Mouse (Mus musculus) midbrain, embryonic 16.5 days (tissue): ENCODE results near the gene Rab11fip4. TPM values are rescaled to one million over a fixed set of nuclear protein-coding genes. Genes with fewer than 3 reads are reported as not detected.

Source experiments
- ATAC-seq: fragments of 200-750 bp; cut with Nextera tagmentation; 2 replicates; pipeline ENCODE4 v1.8.0; 2017; ENCODE audit warnings: moderate TSS enrichment
- H3K27ac ChIP-seq: fragments of 300-500 bp; sonication (generic); 2 replicates; pipeline ENCODE4 v1.5.1; 2014; ENCODE audit warnings: mild to moderate bottlenecking, low read length, mixed read lengths
- H3K27me3 ChIP-seq: fragments of 300-500 bp; sonication (generic); 2 replicates; pipeline ENCODE4 v1.6.1; 2014; ENCODE audit warnings: low read depth, low read length, mixed read lengths; ENCODE audit not compliant: control insufficient read depth, insufficient read depth
- H3K36me3 ChIP-seq: fragments of 300-500 bp; sonication (generic); 2 replicates; pipeline ENCODE4 v1.6.1; 2014; ENCODE audit warnings: mild to moderate bottlenecking, low read length, moderate library complexity, mixed read lengths; ENCODE audit not compliant: control insufficient read depth, insufficient read depth
- H3K4me1 ChIP-seq: fragments of 300-500 bp; sonication (generic); 2 replicates; pipeline ENCODE4 v1.6.1; 2014; ENCODE audit warnings: mild to moderate bottlenecking, low read length, mixed read lengths; ENCODE audit not compliant: control insufficient read depth, insufficient read depth
- H3K4me2 ChIP-seq: fragments of 300-500 bp; sonication (generic); 2 replicates; pipeline ENCODE4 v1.6.1; 2014; ENCODE audit warnings: mild to moderate bottlenecking, low read length, mixed read lengths
- H3K4me3 ChIP-seq: fragments of 300-500 bp; sonication (generic); 2 replicates; pipeline ENCODE4 v1.5.1; 2014; ENCODE audit warnings: low read depth, mild to moderate bottlenecking, low read length, moderate library complexity, mixed read lengths
- H3K9ac ChIP-seq: fragments of 300-500 bp; sonication (generic); 2 replicates; pipeline ENCODE4 v1.6.1; 2014; ENCODE audit warnings: low read depth, low read length, mixed read lengths
- H3K9me3 ChIP-seq: fragments of 300-500 bp; sonication (generic); replicated peaks from 2 replicates; pipeline ENCODE4 v1.6.1; 2014; ENCODE audit warnings: mild to moderate bottlenecking, low read length, mixed read lengths; ENCODE audit not compliant: control insufficient read depth, poor library complexity, severe bottlenecking
- WGBS: fragments of 180-500 bp; shearing (Covaris S2); extraction: QIAGEN DNeasy Blood & Tissue Kit; methylation state at CpG from one replicate; pipeline ENCODE4 v1.1.7; 2014; 5-methylcytosine and 5-hydroxymethylcytosine counted together
- polyA plus RNA-seq: library from polyadenylated mRNA; unstranded; fragments of >200 nt; fragmentation: Nextera tagmentation; extraction: Ambion mirVana; gene quantifications from 2 replicates; pipeline ENCODE4 v1.2.1, GENCODE M21; 2015

The Rab11fip4 gene
- polyA plus RNA-seq: 27.8 and 29.4 TPM in 2 replicates

DNA sequence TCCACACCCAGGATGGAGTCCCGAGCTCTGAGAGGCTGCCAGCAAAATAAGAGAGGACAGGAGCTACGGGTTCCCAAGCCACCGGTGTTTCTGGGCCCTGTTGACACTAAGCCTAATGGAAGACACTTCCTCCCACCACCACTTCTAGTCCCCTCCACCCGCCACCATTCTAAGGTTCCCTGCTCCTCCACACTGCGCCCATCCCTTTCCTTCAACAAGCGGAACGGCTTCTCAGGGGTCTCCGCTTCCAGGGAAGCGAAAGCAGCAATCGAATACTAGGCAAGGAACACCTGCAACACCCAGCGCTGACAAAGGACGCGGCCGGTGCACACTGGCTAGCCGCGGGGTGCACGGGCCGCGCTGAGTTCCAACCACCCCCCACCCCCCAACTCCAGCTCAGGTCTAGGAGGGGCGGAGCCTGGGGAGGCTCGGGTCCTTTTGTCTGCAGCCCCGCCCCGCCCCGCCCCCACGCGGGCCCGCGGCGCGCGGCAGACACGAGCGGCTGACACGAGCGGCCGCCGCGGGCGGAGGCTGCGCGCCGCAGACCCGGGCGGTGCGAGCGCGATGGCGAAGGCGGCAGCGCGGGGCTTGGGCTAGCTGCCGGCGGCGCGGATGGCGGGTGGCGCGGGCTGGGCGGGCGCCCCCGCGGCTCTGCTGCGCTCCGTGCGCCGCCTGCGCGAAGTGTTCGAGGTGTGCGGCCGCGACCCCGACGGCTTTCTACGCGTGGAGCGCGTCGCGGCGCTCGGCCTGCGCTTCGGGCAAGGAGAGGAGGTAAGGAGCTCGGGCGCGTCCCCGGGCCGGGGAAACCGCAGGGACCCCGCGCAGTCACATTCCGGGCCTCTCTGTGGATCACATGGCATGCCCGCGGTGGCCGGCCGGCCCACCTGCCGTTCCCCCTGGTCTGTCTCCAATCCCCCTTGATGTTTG, at the start of gene Rab11fip4:
Rab11fip4 (plus strand) TSS at position 549 of the 927 bp plus-strand sequence.
- peak within 1 kb of the TSS; percentile 78 for H3K4me3 ChIP-seq
- H3K27me3 ChIP-seq: no peaks in the 10 kb centered on the region
- peak within 1 kb of the TSS; percentile 85 for H3K4me2 ChIP-seq
- H3K27ac ChIP-seq: peak within 1 kb of the TSS; percentile 87
- peaks cover 25% of the 10 kb centered on the region for H3K4me1 ChIP-seq
- no peaks in the 10 kb centered on the region; the same call in 1 of the 2 replicates for H3K36me3 ChIP-seq
- peak within 1 kb of the TSS; percentile 90 for H3K9ac ChIP-seq
- 1% methylated on average over 69 of the region's 98 CpGs for WGBS
- H3K9me3 ChIP-seq: no peaks in the 10 kb centered on the region
- peak; percentile 67 for ATAC-seq

DNA sequence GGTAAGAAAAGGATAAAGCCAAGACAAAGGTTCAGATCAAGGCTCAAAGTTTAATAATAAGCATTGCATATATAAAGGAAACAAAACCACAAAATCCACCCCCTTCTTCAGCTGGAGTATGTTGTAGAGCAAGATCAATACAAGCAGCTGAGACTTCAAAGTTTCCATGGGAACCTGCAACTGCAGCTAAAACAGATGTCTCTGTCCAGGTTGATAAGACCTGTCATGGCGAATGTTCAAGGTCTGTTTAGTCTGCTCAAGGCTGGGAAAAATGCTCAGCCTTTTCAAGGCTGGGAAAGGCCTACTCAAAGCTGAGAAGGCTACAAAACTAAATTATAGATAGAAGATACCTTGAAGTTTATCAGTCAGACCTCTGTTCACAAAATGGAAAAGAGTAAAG, 38.4 kb upstream of the Rab11fip4 start:
- H3K4me2 ChIP-seq: no peak overlapping the region
- no peaks in the 10 kb centered on the region for H3K27me3 ChIP-seq
- H3K27ac ChIP-seq: no peak overlapping the region
- ATAC-seq: no peak
- H3K9me3 ChIP-seq: no peaks in the 10 kb centered on the region
- 80% methylated on average over 1 of the region's 1 CpGs for WGBS
- H3K36me3 ChIP-seq: peaks cover 49% of the 10 kb centered on the region
- no peaks in the 10 kb centered on the region for H3K4me1 ChIP-seq
- no peak overlapping the region for H3K9ac ChIP-seq
- H3K4me3 ChIP-seq: no peak overlapping the region

DNA sequence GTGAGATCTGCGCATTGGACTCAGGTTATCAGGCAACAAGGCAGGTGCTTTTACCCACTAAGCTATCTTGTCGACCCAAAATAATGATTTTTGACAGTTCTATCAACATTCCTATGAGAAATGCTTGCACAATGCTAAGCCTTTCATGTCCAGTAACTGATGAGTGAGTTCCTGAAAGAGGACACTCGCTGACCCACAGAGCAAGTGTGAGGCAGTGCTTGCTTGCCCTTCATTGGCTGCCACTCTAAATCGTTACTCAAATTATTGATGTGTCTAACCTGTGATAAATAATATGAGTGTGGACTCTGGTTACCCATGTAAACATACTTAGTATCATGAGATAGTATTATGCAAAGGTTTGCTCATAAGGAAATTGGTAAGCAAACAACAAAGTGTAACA, 30.5 kb upstream of the Rab11fip4 start:
- Histone ChIP-seq H3K4me2 (no peak overlapping the region), H3K36me3 (peaks cover 24% of the 10 kb centered on the region), H3K9me3 (no peaks in the 10 kb centered on the region), H3K4me1 (no peaks in the 10 kb centered on the region), H3K4me3 (no peak overlapping the region), H3K27me3 (no peaks in the 10 kb centered on the region), H3K27ac (no peak overlapping the region), H3K9ac (no peak overlapping the region)
- ATAC-seq: no peak
- 96% methylated on average over 4 of the region's 4 CpGs for WGBS

DNA sequence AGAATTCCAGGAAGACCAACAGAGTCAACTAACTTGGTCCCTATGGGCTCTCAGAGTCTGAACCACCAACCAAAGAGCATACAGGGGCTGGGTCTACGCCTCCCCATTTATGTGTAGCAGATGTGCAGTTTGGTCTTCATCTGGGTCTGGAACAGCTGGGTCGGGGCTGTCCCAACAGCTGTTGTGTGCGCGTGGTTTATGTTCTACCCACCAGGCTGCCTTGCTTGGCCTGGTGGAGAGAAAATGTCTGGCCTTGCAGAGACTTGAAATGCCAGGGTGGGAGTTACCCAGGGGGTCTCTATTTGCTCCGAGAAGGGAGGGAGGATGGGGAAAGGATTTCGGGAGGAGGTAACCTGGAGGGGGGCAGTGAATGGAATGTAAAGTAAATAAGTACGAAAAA, 27.5 kb upstream of the Rab11fip4 start:
- 95% methylated on average over 7 of the region's 7 CpGs for WGBS
- peaks cover 27% of the 10 kb centered on the region for H3K36me3 ChIP-seq

GRCm38 (mm10) chr11:79566947-79567346, 24.1 kb upstream of the Rab11fip4 start:
- peaks cover 36% of the 10 kb centered on the region for H3K36me3 ChIP-seq
- no peak overlapping the region for H3K9ac ChIP-seq
- H3K4me3 ChIP-seq: no peak overlapping the region
- H3K27ac ChIP-seq: no peak overlapping the region
- no peak for ATAC-seq
- H3K4me1 ChIP-seq: no peaks in the 10 kb centered on the region
- no peak overlapping the region for H3K4me2 ChIP-seq
- H3K27me3 ChIP-seq: no peaks in the 10 kb centered on the region
- no peaks in the 10 kb centered on the region for H3K9me3 ChIP-seq
- 71% methylated on average over 1 of the region's 1 CpGs for WGBS

More for the DNA sequence above, 27.5 kb upstream of the Rab11fip4 start:
- Histone ChIP-seq H3K9ac (no peak overlapping the region), H3K4me2 (no peak overlapping the region), H3K27me3 (no peaks in the 10 kb centered on the region), H3K9me3 (no peaks in the 10 kb centered on the region), H3K27ac (no peak overlapping the region), H3K4me3 (no peak overlapping the region), H3K4me1 (no peaks in the 10 kb centered on the region)
- no peak for ATAC-seq

- Histone ChIP-seq H3K4me1 (no peaks in the 10 kb centered on the region), H3K4me2 (no peak overlapping the region), H3K36me3 (peaks cover 34% of the 10 kb centered on the region), H3K9me3 (no peaks in the 10 kb centered on the region), H3K27me3 (no peaks in the 10 kb centered on the region), H3K9ac (no peak overlapping the region), H3K4me3 (no peak overlapping the region), H3K27ac (no peak overlapping the region)
- no peak for ATAC-seq
- 92% methylated on average over 11 of the region's 11 CpGs for WGBS
These were observed 22.7 kb upstream of the Rab11fip4 start for GRCm38 (mm10) chr11:79568197-79568911.

GRCm38 (mm10) chr11:79570319-79570718, 20.7 kb upstream of the Rab11fip4 start:
- no peak overlapping the region for H3K4me3 ChIP-seq
- H3K9ac ChIP-seq: no peak overlapping the region
- 95% methylated on average over 2 of the region's 2 CpGs for WGBS
- peaks cover 31% of the 10 kb centered on the region for H3K36me3 ChIP-seq
- H3K4me2 ChIP-seq: no peak overlapping the region
- no peak overlapping the region for H3K27ac ChIP-seq
- H3K9me3 ChIP-seq: no peaks in the 10 kb centered on the region
- no peaks in the 10 kb centered on the region for H3K27me3 ChIP-seq
- H3K4me1 ChIP-seq: no peaks in the 10 kb centered on the region
- no peak for ATAC-seq

GRCm38 (mm10) chr11:79573836-79574235, 17.2 kb upstream of the Rab11fip4 start:
- Histone ChIP-seq H3K9me3 (no peaks in the 10 kb centered on the region), H3K4me1 (no peaks in the 10 kb centered on the region), H3K27me3 (no peaks in the 10 kb centered on the region), H3K4me2 (no peak overlapping the region), H3K9ac (no peak overlapping the region), H3K36me3 (peaks cover 28% of the 10 kb centered on the region), H3K4me3 (no peak overlapping the region), H3K27ac (no peak overlapping the region)
- no peak for ATAC-seq
- WGBS: 74% methylated on average over 3 of the region's 3 CpGs
